Mouse (Mus musculus): ENCODE results near the gene Smim27. TPM values are rescaled to one million over a fixed set of nuclear protein-coding genes. Genes with fewer than 3 reads are reported as not detected.

Smim27 gene
- 57.4 TPM for polyA plus RNA-seq (2017; shearing (Covaris generic))

DNA sequence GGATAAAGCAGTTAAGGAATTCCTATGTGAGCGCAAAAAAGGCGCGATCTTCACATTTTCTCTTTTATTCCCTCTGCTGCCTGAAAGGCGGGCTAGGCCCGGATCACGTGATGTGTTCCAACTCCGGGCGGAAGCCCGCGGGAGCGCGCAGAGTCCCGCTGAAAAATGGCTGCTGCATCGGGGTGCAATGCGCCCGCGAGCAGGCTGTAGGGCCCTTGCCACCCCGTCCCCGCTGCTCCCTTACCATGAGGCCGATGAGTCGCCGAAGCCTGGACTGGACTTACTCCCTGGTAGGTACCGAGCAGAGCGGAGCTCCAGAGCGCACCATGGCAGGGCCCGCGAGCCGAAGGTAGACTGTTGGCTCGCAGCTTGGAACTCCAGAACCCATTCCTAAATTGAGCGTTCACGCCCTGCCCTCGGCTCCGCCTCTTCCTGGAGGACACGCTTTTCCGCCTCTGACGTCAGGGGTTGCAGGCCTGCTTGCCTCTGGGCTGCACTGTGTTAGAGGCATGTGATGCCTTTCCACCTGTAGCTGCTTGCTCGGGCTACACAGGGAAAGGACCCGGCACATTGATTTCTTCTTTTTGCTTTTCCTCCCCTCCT is at the start of gene Smim27, which contains the start of gene Topors:
Gene Smim27 (plus strand): TSS at position 150 of the 603 bp plus-strand sequence.
Gene Topors (minus strand): TSS at position 421 of the 603 bp plus-strand sequence.

DNA sequence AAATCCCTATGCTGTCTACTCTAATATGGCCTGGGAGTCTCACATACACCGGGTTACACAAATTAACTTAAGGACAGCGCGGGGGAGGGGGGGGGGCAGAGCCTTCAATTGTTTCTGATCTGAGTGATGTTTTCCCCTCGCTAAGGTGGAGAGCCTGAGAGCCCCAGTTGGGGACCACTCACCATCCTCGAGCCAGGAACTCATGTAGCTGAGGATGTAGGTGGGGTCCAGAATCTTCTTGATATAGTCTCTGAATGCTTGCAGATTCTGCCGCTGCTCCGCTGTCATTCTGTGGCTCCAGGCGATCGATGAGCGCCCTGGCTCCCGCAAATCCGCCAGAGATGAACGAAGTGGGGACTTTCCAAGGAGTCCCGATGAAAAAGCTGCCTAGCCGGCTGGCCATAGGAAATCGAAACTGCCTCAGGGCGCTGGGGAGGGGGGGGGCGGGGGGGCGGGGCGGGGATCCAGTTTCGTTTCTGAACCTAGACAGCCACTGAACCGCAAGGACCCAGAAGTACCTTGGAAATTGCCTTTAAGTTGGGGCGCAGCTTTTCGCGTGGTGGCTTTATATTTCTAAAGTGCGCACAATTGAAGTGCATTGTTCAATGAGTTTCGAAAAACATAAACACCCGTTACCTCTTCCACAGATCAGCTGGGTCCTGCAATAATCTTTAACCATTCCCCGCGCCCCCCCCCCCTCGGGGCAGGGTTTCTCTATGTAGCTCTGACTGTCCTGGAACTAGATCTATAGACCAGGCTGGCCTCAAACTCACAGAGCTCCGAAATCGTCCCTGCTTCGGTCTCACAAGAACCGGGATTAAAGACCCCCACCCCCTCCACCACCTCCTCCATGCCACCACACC is 29.7 kb upstream of the Smim27 start, which contains the start of gene Ddx58:
Gene Ddx58 (minus strand): TSS at position 420 of the 863 bp plus-strand sequence.

DNA sequence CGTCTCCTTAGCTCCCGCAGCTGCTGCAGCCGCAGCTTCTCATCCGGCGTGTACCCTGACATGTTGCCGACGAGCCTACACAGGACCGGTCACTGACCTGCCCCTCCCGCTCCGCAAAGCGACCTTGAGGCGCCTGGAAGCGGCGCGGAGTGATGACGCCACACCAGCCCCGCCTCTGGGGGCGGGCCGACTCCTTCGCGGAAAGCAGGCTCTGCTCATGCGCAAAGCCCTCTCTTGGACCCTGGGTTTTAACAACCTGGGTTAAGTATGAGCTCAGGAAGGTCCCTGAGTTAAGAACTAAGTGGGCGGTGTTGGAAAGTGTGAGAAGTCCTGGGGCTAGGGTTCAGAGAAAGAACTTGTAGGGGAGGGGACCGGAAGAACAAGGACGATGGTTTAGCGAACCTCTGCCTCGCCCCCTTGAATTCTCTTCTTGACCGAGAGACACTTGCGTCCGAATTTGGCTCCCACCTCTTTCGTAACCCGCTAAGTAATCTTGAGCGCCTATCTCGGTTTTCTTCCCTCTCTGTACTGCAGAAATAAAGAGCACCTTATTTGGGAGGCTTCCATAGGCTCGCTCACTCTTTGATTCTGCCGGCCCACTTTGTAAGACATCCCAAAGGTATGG is 10.0 kb downstream of the Smim27 start, which contains the start of gene Ndufb6:
Gene Ndufb6 (minus strand): TSS at position 146 of the 625 bp plus-strand sequence.

Other genes starting within 250 kb of the Smim27 start
- 40.1 TPM for gene Aco1, start 126.5 kb upstream of the Smim27 start, polyA plus RNA-seq (2017; shearing (Covaris generic))
- 102 TPM for gene Ddx58, start 29.8 kb upstream of the Smim27 start, polyA plus RNA-seq (2017; shearing (Covaris generic))
- gene Topors, start 271 bp downstream of the Smim27 start, polyA plus RNA-seq (2017; shearing (Covaris generic)), result 42.9 TPM
- 118 TPM for gene Ndufb6, start 9.8 kb downstream of the Smim27 start, polyA plus RNA-seq (2017; shearing (Covaris generic))
- gene Tmem215, start 202.6 kb downstream of the Smim27 start, polyA plus RNA-seq (2017; shearing (Covaris generic)), result not detected